Mouse (Mus musculus): ENCODE data around the gene Wfdc2. TPM values are rescaled to one million over a fixed set of nuclear protein-coding genes. Genes with fewer than 3 reads are reported as not detected.
A peak's percentile ranks its signal among the peaks of the same experiment; 100 is the strongest.

Wfdc2 gene
- 15.4 and 21.2 TPM in 2 replicates for polyA plus RNA-seq (2015; fragmentation: Nextera tagmentation; extraction: Ambion mirVana)

GRCm38 (mm10) chr2:164562391-164563188, at the start of gene Wfdc2:
Wfdc2 (plus strand) TSS chr2:164562413.
- H3K9ac ChIP-seq = peak within 1 kb of the TSS; percentile 72
- H3K27ac ChIP-seq = no peak within 1 kb of the TSS
- no peaks in the 10 kb centered on the region for H3K36me3 ChIP-seq (ENCODE audit: poor library complexity, severe bottlenecking)
- peaks cover 15% of the 10 kb centered on the region for H3K27me3 ChIP-seq
- H3K4me3 ChIP-seq = peak within 1 kb of the TSS; percentile 47
- H3K9me3 ChIP-seq (replicated peaks) = no peaks in the 10 kb centered on the region
- H3K4me1 ChIP-seq = peaks cover 23% of the 10 kb centered on the region
- ATAC-seq = no peak; the same call in 1 of the 2 replicates
- 2% methylated on average over 24 of the region's 24 CpGs for WGBS
- H3K4me2 ChIP-seq = peak within 1 kb of the TSS; percentile 96

- Histone ChIP-seq H3K4me3 (no peak overlapping the region), H3K9ac (no peak overlapping the region), H3K4me1 (0 out of 2 replicates have a peak, but pooled peaks cover 4% of the 10 kb centered on the region), H3K9me3 (replicated peaks) (no peaks in the 10 kb centered on the region; the same call in 1 of the 2 replicates), H3K27ac (no peak overlapping the region), H3K27me3 (no peaks in the 10 kb centered on the region), H3K4me2 (no peak overlapping the region), H3K36me3 (ENCODE audit: poor library complexity, severe bottlenecking) (peaks cover 5% of the 10 kb centered on the region; the same call in 1 of the 2 replicates)
- no peak for ATAC-seq
- 72% methylated on average over 8 of the region's 8 CpGs for WGBS
Measured at GRCm38 (mm10) chr2:164513389-164513788, 48.8 kb upstream of the Wfdc2 start.

- no peak for ATAC-seq
Measured at GRCm38 (mm10) chr2:164514916-164515315, 47.3 kb upstream of the Wfdc2 start.

GRCm38 (mm10) chr2:164515897-164516296, 46.3 kb upstream of the Wfdc2 start:
- H3K4me1 ChIP-seq = peaks cover 8% of the 10 kb centered on the region; the same call in 1 of the 2 replicates
- H3K27me3 ChIP-seq = no peaks in the 10 kb centered on the region
- H3K9ac ChIP-seq = no peak overlapping the region
- ATAC-seq = no peak
- H3K36me3 ChIP-seq (ENCODE audit: poor library complexity, severe bottlenecking) = no peaks in the 10 kb centered on the region
- WGBS = 81% methylated on average over 9 of the region's 9 CpGs
- H3K4me2 ChIP-seq = no peak overlapping the region
- no peaks in the 10 kb centered on the region; the same call in 1 of the 2 replicates for H3K9me3 ChIP-seq (replicated peaks)
- H3K27ac ChIP-seq = no peak overlapping the region
- H3K4me3 ChIP-seq = no peak overlapping the region

More at GRCm38 (mm10) chr2:164514916-164515315, 47.3 kb upstream of the Wfdc2 start:
- H3K4me3 ChIP-seq = no peak overlapping the region
- H3K27me3 ChIP-seq = no peaks in the 10 kb centered on the region
- H3K9ac ChIP-seq = no peak overlapping the region
- WGBS = 88% methylated on average over 3 of the region's 3 CpGs
- H3K27ac ChIP-seq = no peak overlapping the region
- no peaks in the 10 kb centered on the region; the same call in 1 of the 2 replicates for H3K9me3 ChIP-seq (replicated peaks)
- peaks cover 8% of the 10 kb centered on the region; the same call in 1 of the 2 replicates for H3K4me1 ChIP-seq
- no peaks in the 10 kb centered on the region for H3K36me3 ChIP-seq (ENCODE audit: poor library complexity, severe bottlenecking)
- no peak overlapping the region for H3K4me2 ChIP-seq

- H3K27me3 ChIP-seq = no peaks in the 10 kb centered on the region
- no peaks in the 10 kb centered on the region; the same call in 1 of the 2 replicates for H3K9me3 ChIP-seq (replicated peaks)
- no peak overlapping the region for H3K27ac ChIP-seq
- no peak for ATAC-seq
- no peak overlapping the region for H3K4me3 ChIP-seq
- peaks cover 8% of the 10 kb centered on the region; the same call in 1 of the 2 replicates for H3K4me1 ChIP-seq
- 91% methylated on average over 11 of the region's 11 CpGs for WGBS
- no peaks in the 10 kb centered on the region for H3K36me3 ChIP-seq (ENCODE audit: poor library complexity, severe bottlenecking)
- H3K9ac ChIP-seq = no peak overlapping the region
- no peak overlapping the region for H3K4me2 ChIP-seq
Measured at GRCm38 (mm10) chr2:164516592-164516991, 45.6 kb upstream of the Wfdc2 start.

GRCm38 (mm10) chr2:164517485-164518221, 44.6 kb upstream of the Wfdc2 start:
- Histone ChIP-seq H3K4me3 (no peak overlapping the region), H3K4me2 (no peak overlapping the region), H3K36me3 (ENCODE audit: poor library complexity, severe bottlenecking) (no peaks in the 10 kb centered on the region), H3K27me3 (no peaks in the 10 kb centered on the region), H3K4me1 (peaks cover 8% of the 10 kb centered on the region; the same call in 1 of the 2 replicates), H3K27ac (peak overlapping the region; percentile 14; the same call in 1 of the 2 replicates), H3K9me3 (replicated peaks) (no peaks in the 10 kb centered on the region; the same call in 1 of the 2 replicates), H3K9ac (no peak overlapping the region)
- ATAC-seq = peak; percentile 24; the same call in 1 of the 2 replicates
- 38% methylated on average over 10 of the region's 10 CpGs for WGBS

- Histone ChIP-seq H3K9me3 (replicated peaks) (no peaks in the 10 kb centered on the region; the same call in 1 of the 2 replicates), H3K9ac (no peak overlapping the region), H3K4me1 (peaks cover 8% of the 10 kb centered on the region; the same call in 1 of the 2 replicates), H3K4me2 (no peak overlapping the region), H3K27ac (peak overlapping the region; percentile 31), H3K27me3 (no peaks in the 10 kb centered on the region), H3K4me3 (no peak overlapping the region), H3K36me3 (ENCODE audit: poor library complexity, severe bottlenecking) (no peaks in the 10 kb centered on the region)
- ATAC-seq = no peak
- 57% methylated on average over 11 of the region's 11 CpGs for WGBS
Measured at GRCm38 (mm10) chr2:164518266-164519170, 43.7 kb upstream of the Wfdc2 start.

GRCm38 (mm10) chr2:164519171-164519526, 43.1 kb upstream of the Wfdc2 start:
- Histone ChIP-seq H3K9ac (no peak overlapping the region), H3K27me3 (no peaks in the 10 kb centered on the region), H3K36me3 (ENCODE audit: poor library complexity, severe bottlenecking) (no peaks in the 10 kb centered on the region), H3K9me3 (replicated peaks) (no peaks in the 10 kb centered on the region; the same call in 1 of the 2 replicates), H3K4me2 (no peak overlapping the region), H3K27ac (peak overlapping the region; percentile 31; the same call in 1 of the 2 replicates), H3K4me3 (no peak overlapping the region), H3K4me1 (peaks cover 8% of the 10 kb centered on the region; the same call in 1 of the 2 replicates)
- no peak for ATAC-seq
- 64% methylated on average over 6 of the region's 6 CpGs for WGBS

GRCm38 (mm10) chr2:164520782-164521181, 41.4 kb upstream of the Wfdc2 start:
- ATAC-seq = no peak
- no peaks in the 10 kb centered on the region for H3K27me3 ChIP-seq
- 19% methylated on average over 3 of the region's 3 CpGs for WGBS
- H3K4me1 ChIP-seq = peaks cover 8% of the 10 kb centered on the region; the same call in 1 of the 2 replicates
- H3K4me3 ChIP-seq = no peak overlapping the region
- no peak overlapping the region for H3K9ac ChIP-seq
- H3K27ac ChIP-seq = no peak overlapping the region
- no peak overlapping the region for H3K4me2 ChIP-seq
- no peaks in the 10 kb centered on the region for H3K36me3 ChIP-seq (ENCODE audit: poor library complexity, severe bottlenecking)
- H3K9me3 ChIP-seq (replicated peaks) = no peaks in the 10 kb centered on the region; the same call in 1 of the 2 replicates

- no peak overlapping the region for H3K9ac ChIP-seq
- peaks cover 8% of the 10 kb centered on the region; the same call in 1 of the 2 replicates for H3K4me1 ChIP-seq
- H3K4me3 ChIP-seq = no peak overlapping the region
- H3K9me3 ChIP-seq (replicated peaks) = peaks cover 8% of the 10 kb centered on the region; the same call in 1 of the 2 replicates
- no peaks in the 10 kb centered on the region for H3K36me3 ChIP-seq (ENCODE audit: poor library complexity, severe bottlenecking)
- ATAC-seq = no peak
- H3K27ac ChIP-seq = no peak overlapping the region
- H3K27me3 ChIP-seq = no peaks in the 10 kb centered on the region
- no peak overlapping the region for H3K4me2 ChIP-seq
- 20% methylated on average over 11 of the region's 11 CpGs for WGBS
Measured at GRCm38 (mm10) chr2:164521841-164522240, 40.4 kb upstream of the Wfdc2 start.

- H3K4me2 ChIP-seq = no peak overlapping the region
- H3K27me3 ChIP-seq = no peaks in the 10 kb centered on the region
- H3K9ac ChIP-seq = no peak overlapping the region
- peaks cover 8% of the 10 kb centered on the region; the same call in 1 of the 2 replicates for H3K4me1 ChIP-seq
- ATAC-seq = no peak
- H3K27ac ChIP-seq = no peak overlapping the region
- 34% methylated on average over 8 of the region's 8 CpGs for WGBS
- no peak overlapping the region for H3K4me3 ChIP-seq
- H3K9me3 ChIP-seq (replicated peaks) = peaks cover 8% of the 10 kb centered on the region; the same call in 1 of the 2 replicates
- H3K36me3 ChIP-seq (ENCODE audit: poor library complexity, severe bottlenecking) = no peaks in the 10 kb centered on the region
Measured at GRCm38 (mm10) chr2:164522280-164522679, 39.9 kb upstream of the Wfdc2 start.

Measured in forebrain, embryonic 13.5 days (tissue).